Mouse (Mus musculus) cerebellum, adult 2 months (tissue): ENCODE results near the gene Prrx2. TPM values are rescaled to one million over a fixed set of nuclear protein-coding genes. Genes with fewer than 3 reads are reported as not detected.

Experiments
- DNase-seq, 2 experiments: peaks; one replicate each; pipeline ENCODE4 v3.0.0; 2021
- H3K27ac ChIP-seq: fragments of 200-500 bp; 2 replicates; pipeline ENCODE4 v1.5.1; 2012; ENCODE audit warnings: low read length, control low read depth, inconsistent platforms; ENCODE audit not compliant: insufficient read depth
- H3K27me3 ChIP-seq: fragments of 200-500 bp; 2 replicates; pipeline ENCODE4 v1.6.1; 2012; ENCODE audit warnings: inconsistent platforms, mild to moderate bottlenecking, low read length, moderate library complexity; ENCODE audit not compliant: control insufficient read depth, insufficient read depth
- H3K4me1 ChIP-seq: fragments of 200-500 bp; 2 replicates; pipeline ENCODE4 v1.6.1; 2011; ENCODE audit warnings: low read length; ENCODE audit not compliant: control insufficient read depth, insufficient read depth
- H3K4me3 ChIP-seq: fragments of 200-500 bp; replicated peaks from 2 replicates; pipeline ENCODE3; 2011; ENCODE audit warnings: mild to moderate bottlenecking, low read depth, low read length, control low read depth; ENCODE audit not compliant: insufficient read depth
- CTCF ChIP-seq: fragments of 200-500 bp; IDR thresholded peaks from 2 replicates; pipeline ENCODE4 v1.5.1; 2011; ENCODE audit warnings: low read depth, mild to moderate bottlenecking, control low read depth, low read length, moderate library complexity, borderline replicate concordance; ENCODE audit not compliant: insufficient read depth
- POLR2A ChIP-seq: fragments of 200-500 bp; IDR thresholded peaks from 2 replicates; pipeline ENCODE4 v1.6.1; 2011; ENCODE audit warnings: low read length, control low read depth, borderline replicate concordance; ENCODE audit not compliant: insufficient read depth
- WGBS: fragments of 180-500 bp; shearing (Covaris S2); methylation state at CpG from one replicate; pipeline ENCODE4 v1.1.7; 2018; 5-methylcytosine and 5-hydroxymethylcytosine counted together
- polyA plus RNA-seq: library from polyadenylated mRNA; depleted of rRNA; stranded (reverse); fragments of >200 nt; gene quantifications from 2 replicates; pipeline ENCODE4 v1.2.3, GENCODE M21; 2012

The Prrx2 gene
- polyA plus RNA-seq, 1 experiment: 1.7 TPM

DNA sequence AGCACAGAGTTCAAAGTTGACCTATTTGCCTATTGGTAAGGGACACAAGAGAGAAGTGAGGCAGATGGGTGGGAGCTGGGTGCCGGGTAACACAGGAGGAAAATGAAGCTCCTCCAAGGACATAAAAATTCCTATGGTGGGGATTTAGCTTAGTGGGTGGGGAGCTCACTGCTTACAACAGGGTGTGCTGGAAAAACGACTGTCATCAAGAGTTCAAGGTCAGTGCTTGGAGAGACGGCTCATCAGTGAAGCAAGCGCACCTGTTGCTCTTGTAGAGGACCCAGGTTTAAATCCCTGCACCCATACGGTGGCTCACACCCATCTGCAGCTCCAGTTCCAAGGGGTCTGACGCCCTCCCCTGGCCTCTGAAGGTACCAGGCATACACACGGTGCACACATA, 59.2 kb downstream of the Prrx2 start:
- no peak overlapping the region for H3K27ac ChIP-seq
- H3K27me3 ChIP-seq: no peaks in the 10 kb centered on the region
- TF ChIP-seq POLR2A (no peak), CTCF (no peak)
- H3K4me3 ChIP-seq: no peak overlapping the region
- WGBS: 88% methylated on average over 7 of the region's 7 CpGs
- no peaks in the 10 kb centered on the region for H3K4me1 ChIP-seq
- no peak for DNase-seq

DNA sequence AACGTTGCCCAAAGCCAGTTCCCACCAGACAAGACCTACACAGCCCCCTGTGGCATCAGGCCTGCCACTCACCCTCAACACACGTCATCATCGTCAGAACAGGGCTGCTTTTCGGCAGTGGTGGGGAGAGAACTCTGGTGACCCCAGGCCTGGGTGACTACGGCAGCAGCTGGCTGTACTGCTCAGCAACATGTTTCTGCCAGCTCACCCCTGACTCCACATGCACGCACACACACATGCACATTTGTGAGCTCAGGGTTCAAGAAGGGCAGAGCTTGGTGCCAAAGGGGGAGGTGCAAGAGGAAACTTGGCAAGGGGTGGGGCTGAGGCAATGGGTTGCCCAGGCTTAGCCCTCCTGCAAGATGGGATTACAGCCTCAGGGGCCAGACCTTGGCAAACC, 62.5 kb downstream of the Prrx2 start:
- 32% methylated on average over 6 of the region's 6 CpGs for whole genome bisulfite sequencing
- no peak overlapping the region for H3K4me3 ChIP-seq
- no peaks in the 10 kb centered on the region for H3K4me1 ChIP-seq
- TF ChIP-seq CTCF (no peak), POLR2A (no peak)
- no peak overlapping the region for H3K27ac ChIP-seq
- no peaks in the 10 kb centered on the region for H3K27me3 ChIP-seq
- no peak for DNase-seq

DNA sequence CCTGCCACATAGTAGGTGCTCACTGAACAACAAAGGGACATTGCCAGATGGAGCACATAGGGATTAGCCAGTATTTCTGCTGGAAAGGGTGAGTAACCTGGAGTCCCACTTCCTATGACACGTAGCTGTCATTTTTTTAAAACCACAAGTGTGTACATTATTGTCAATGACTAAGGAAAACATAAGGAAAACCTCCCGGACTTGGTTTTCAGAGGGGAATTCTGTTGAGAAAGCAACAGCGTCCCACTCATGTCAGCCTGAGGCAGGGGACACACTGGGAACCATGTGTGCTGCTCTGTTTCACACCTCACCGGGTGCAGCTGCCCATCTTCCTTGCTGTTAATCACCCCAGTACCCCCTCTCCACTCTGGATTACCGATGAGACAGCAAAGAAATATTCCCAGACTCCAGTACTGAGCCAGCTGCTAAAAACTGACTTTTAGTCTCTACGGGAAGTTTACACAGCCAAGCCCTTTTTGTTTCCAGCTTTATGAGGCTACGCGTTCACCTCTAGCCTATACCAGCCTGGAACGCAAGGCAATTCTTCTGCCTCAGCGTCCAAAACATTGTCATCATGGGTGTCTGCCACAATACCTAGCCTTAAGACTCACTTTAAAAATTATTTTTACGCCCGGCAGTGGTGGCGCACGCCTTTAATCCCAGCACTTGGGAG, 64.8 kb downstream of the Prrx2 start:
- 82% methylated on average over 14 of the region's 14 CpGs for WGBS
- TF ChIP-seq POLR2A (no peak), CTCF (no peak)

GRCm38 (mm10) chr2:30901646-30902160, 66.9 kb downstream of the Prrx2 start:
- H3K27me3 ChIP-seq: no peaks in the 10 kb centered on the region; the same call in 1 of the 2 replicates

More for the DNA sequence above, 64.8 kb downstream of the Prrx2 start:
- H3K4me3 ChIP-seq: no peak overlapping the region
- H3K27ac ChIP-seq: no peak overlapping the region
- no peaks in the 10 kb centered on the region; the same call in 1 of the 2 replicates for H3K27me3 ChIP-seq
- no peak for DNase-seq
- no peaks in the 10 kb centered on the region for H3K4me1 ChIP-seq

GRCm38 (mm10) chr2:30902256-30902655, 67.5 kb downstream of the Prrx2 start:
- TF ChIP-seq POLR2A (no peak), CTCF (no peak)
- 57% methylated on average over 8 of the region's 8 CpGs for WGBS
- peaks cover 3% of the 10 kb centered on the region; the same call in 1 of the 2 replicates for H3K4me1 ChIP-seq
- H3K27ac ChIP-seq: no peak overlapping the region
- H3K27me3 ChIP-seq: no peaks in the 10 kb centered on the region; the same call in 1 of the 2 replicates
- DNase-seq: no peak
- H3K4me3 ChIP-seq: no peak overlapping the region

More at GRCm38 (mm10) chr2:30901646-30902160, 66.9 kb downstream of the Prrx2 start:
- no peak for DNase-seq
- WGBS: 69% methylated on average over 6 of the region's 6 CpGs
- H3K4me1 ChIP-seq: peaks cover 3% of the 10 kb centered on the region; the same call in 1 of the 2 replicates
- H3K27ac ChIP-seq: no peak overlapping the region
- TF ChIP-seq POLR2A (no peak), CTCF (no peak)
- no peak overlapping the region for H3K4me3 ChIP-seq

- no peak for TF ChIP-seq CTCF
- WGBS: 21% methylated on average over 36 of the region's 37 CpGs
- peaks cover 3% of the 10 kb centered on the region; the same call in 1 of the 2 replicates for H3K4me1 ChIP-seq
- H3K27me3 ChIP-seq: no peaks in the 10 kb centered on the region; the same call in 1 of the 2 replicates
- peak in 1 of 2 experiments; percentile 25 for DNase-seq
- H3K27ac ChIP-seq: no peak overlapping the region
- H3K4me3 ChIP-seq: no peak overlapping the region
Measured at GRCm38 (mm10) chr2:30902726-30903722, 68.3 kb downstream of the Prrx2 start.

- H3K27me3 ChIP-seq: no peaks in the 10 kb centered on the region; the same call in 1 of the 2 replicates
- no peak for TF ChIP-seq CTCF
- no peak for TF ChIP-seq POLR2A
- no peak for DNase-seq
- no peak overlapping the region for H3K27ac ChIP-seq
- no peak overlapping the region for H3K4me3 ChIP-seq
- peaks cover 3% of the 10 kb centered on the region; the same call in 1 of the 2 replicates for H3K4me1 ChIP-seq
- WGBS: 81% methylated on average over 6 of the region's 6 CpGs
Measured at GRCm38 (mm10) chr2:30904231-30904630, 69.5 kb downstream of the Prrx2 start.
